Mouse (Mus musculus) urinary bladder, postnatal 14 days (tissue): Measurements from ENCODE around the gene Snx20.

Experiments
- DNase-seq: peaks from one replicate; pipeline ENCODE4 v3.0.0; 2021; ENCODE audit warnings: low spot score

The Snx20 gene

GRCm38 (mm10) chr8:88642734-88643564, 7.0 kb upstream of the Snx20 start:
- no peak for DNase-seq

GRCm38 (mm10) chr8:88638908-88639307, 3.0 kb upstream of the Snx20 start:
- DNase-seq = no peak

GRCm38 (mm10) chr8:88637092-88638000, 1.4 kb upstream of the Snx20 start:
- no peak for DNase-seq

GRCm38 (mm10) chr8:88633343-88633765, 2.6 kb downstream of the Snx20 start:
- no peak for DNase-seq

GRCm38 (mm10) chr8:88631081-88631480, 4.8 kb downstream of the Snx20 start:
- no peak for DNase-seq

- no peak for DNase-seq
These were observed 5.7 kb downstream of the Snx20 start for GRCm38 (mm10) chr8:88630225-88630624.

GRCm38 (mm10) chr8:88628001-88628774, 7.7 kb downstream of the Snx20 start:
- no peak for DNase-seq

- DNase-seq = peak; percentile 73
These were observed 8.5 kb downstream of the Snx20 start for GRCm38 (mm10) chr8:88627265-88627991.

GRCm38 (mm10) chr8:88626940-88627264, 9.0 kb downstream of the Snx20 start:
- DNase-seq = no peak

- no peak for DNase-seq
These were observed 9.5 kb downstream of the Snx20 start for GRCm38 (mm10) chr8:88626433-88626832.

GRCm38 (mm10) chr8:88624276-88624675, 11.7 kb downstream of the Snx20 start:
- DNase-seq = no peak

GRCm38 (mm10) chr8:88623351-88623750, 12.6 kb downstream of the Snx20 start:
- no peak for DNase-seq

- DNase-seq = peak; percentile 78
These were observed 14.5 kb downstream of the Snx20 start for GRCm38 (mm10) chr8:88621408-88621807.

- DNase-seq = no peak
These were observed 15.0 kb downstream of the Snx20 start for GRCm38 (mm10) chr8:88620931-88621330.

- no peak for DNase-seq
These were observed 16.4 kb downstream of the Snx20 start for GRCm38 (mm10) chr8:88619513-88619912.

- DNase-seq = no peak
These were observed 17.3 kb downstream of the Snx20 start for GRCm38 (mm10) chr8:88618612-88619011.

GRCm38 (mm10) chr8:88614981-88615380, 20.9 kb downstream of the Snx20 start:
- DNase-seq = no peak

GRCm38 (mm10) chr8:88610271-88610670, 25.7 kb downstream of the Snx20 start:
- DNase-seq = no peak

- DNase-seq = no peak
These were observed 26.9 kb downstream of the Snx20 start for GRCm38 (mm10) chr8:88609036-88609435.

- DNase-seq = no peak
These were observed 30.4 kb downstream of the Snx20 start for GRCm38 (mm10) chr8:88605361-88606040.
